Mouse (Mus musculus) megakaryocyte, adult 5-6 weeks (primary cell): ENCODE data around the gene Chpf2. TPM values are rescaled to one million over a fixed set of nuclear protein-coding genes. Genes with fewer than 3 reads are reported as not detected.

Experiments used
- ATAC-seq: 2 replicates; pipeline ENCODE4 v1.8.0; 2016; ENCODE audit warnings: mild to moderate bottlenecking, inconsistent platforms; ENCODE audit not compliant: poor library complexity, severe bottlenecking
- total RNA-seq, 2 experiments: library from RNA; stranded (forward) in 1 of 2; stranded (reverse) in 1 of 2; fragments of 153-499, 151-499 nt in 1 of 2; fragments of 221-1000, 200-1000 nt in 1 of 2; gene quantifications; 2 replicates each; pipeline versions ENCODE4 v1.2.3 to v1.2.4; 2015 to 2017

Gene Chpf2
- total RNA-seq, 2 experiments from 2014 or later: 5.1 to 11.3 TPM

DNA sequence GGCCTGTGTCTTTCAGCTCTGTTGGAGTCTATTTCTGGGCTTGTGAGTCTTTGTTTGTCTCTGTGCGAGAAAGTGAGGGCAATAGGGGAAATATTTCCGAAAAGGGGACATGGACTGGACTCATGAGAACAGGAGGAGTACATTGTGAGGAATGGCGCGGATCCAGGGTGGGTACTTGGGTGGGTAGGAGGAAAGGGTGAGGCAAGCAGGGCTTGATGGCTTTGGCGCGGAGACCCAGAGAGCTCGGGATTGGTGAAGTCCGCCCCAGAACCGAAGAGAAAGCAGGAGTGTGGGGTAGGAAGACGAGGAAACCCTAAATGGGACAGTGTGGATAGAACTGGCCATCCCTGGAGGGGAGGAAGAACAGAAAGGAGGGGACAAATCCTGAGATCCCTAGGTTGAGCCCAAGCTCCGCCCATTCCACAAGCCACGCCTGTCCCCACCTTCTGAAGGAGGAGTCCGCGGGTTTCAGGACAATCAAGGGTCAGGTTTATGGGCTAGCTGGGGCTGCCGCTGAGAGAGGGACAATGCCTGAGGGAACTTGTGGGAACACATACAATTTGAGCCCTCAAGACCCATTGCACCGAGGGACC is 16.3 kb downstream of the Chpf2 start:
- no peak for ATAC-seq

DNA sequence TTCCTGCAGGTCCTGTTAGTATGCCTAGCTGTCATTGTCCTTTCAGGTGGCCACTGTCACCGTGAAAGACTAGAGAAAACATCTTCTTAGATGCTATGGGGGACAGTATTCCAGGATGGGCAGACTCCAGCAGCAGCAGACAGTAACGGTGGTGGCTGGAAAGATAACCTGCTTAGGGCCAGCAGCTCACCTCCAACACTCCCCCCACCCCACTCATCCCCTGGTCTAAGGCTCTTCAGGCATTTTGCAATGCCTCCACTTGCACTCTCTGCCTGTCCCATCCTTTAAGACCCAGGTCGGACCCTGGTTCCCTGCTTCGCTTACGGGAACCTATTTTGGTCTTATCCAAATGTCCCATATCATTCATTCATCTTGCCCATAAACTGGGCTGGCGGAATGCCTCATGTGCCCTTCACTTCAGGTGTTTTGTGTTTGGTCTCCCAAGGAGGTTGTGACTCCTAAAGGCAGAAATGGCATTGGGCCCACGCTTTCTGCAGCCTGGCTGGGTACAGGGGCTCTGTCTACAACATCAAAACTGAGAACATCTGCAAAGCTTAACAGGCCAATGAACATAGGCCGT is 17.0 kb downstream of the Chpf2 start:
- no peak for ATAC-seq

DNA sequence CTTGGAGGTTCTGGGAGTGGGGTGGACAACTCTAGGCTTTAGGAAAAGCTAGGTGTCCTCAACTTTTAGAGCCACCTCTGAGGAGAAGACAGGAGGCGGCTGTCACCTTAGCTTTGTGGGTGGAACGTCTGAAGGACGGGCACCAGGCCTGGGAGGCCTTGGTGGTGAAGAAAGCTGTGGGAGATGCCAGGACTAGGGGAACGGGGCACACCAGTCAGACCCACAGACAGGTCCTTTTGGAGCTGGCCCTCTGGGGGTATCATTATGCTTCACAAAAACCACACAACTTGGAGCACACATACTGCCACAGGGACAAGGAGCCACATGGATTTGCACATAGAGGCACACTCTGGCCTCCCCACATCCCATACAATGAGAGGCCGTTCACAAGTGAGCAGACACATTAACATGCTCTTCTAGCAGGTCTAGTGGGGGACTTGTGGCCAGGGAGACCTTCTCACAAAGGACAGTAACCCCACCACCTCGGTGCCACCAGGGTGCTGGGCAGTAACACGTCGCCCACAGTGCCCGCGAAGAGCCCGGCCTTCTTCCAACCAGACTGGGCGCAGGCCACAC is 17.6 kb downstream of the Chpf2 start:
- ATAC-seq: no peak

DNA sequence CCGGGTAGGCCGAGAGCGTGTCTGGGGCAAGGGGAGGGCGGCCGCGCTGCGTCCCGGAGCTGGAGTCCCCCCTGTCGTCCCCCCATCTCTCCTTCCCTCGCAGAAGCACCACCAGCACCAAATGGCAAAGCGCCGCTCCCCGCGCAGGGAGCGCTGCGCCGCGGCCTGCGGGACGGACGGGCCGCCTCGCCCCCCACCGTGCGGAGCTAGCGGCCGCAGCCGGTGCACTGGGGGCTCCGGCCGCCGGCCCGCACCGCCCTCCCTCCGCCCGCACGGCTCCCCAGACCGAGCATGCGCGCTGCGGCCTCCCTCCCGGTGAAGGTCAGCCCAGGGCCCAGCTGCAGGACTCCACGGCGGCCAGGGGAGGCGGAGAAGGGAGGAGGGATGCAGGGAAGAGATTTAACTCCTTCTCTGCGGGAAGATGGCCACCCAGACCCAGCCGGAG is 18.1 kb downstream of the Chpf2 start:
- no peak for ATAC-seq

DNA sequence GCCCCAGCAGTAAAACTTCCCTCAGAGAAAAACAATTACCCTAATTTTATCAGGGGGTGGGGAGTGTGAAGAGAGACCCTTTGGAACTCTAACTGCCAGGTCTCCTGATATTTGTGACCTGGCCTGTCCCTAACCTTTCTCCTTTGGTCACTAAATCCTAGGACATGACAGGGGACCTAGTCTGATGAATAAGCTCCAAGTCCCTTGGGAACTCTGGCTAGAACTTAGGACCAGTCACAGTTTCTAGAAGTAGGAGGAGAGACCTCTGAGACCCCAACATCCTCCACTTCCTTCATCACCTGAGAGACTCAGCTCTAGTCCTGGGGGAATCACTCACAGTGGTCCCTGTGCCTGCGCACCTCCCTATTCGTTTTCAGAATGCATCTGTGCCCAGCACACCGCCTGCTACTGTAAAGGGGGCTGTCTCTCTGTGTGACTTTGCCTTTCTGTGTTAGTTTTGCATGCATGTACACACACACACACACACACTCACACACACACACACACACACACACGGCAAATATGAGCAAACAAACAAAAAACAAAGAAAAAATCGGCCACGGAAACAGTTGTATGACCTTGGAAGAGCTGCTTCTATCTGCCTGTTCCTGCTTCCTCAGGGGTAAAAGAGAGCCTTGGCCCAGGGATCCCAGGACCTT is 18.9 kb downstream of the Chpf2 start:
- no peak for ATAC-seq

DNA sequence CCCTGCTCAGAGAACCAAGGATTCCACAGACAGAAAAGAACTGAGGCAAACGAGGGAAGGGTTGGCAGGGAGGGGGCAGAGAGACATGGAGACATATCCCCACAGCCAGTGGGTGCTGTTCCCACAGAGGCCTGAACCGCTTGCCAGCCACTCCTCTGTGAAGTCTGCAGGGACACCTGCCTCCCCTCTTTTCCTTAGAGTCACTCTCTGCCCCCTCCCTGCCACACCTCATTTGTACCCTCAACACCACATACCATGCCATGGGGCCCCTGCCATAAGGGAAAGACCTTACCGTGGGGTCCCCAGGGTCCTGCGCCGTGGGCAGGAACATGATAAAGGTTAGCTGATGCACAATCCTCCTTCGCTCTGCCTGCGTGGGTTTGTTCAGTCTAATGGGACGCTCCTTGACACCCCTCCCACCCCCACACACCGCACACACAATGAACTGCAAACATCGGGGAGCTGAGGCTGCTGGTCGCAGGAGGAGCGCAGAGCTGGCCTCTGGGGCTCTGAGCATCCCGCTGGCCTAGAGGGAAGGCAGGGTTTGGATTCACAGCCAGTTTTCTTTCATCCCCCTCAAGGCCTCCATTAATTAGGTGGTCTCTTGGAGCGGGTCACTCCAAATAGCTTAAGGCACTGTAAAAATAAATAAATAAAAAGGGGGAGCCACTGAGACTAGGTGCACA is 19.6 kb downstream of the Chpf2 start:
- no peak for ATAC-seq

DNA sequence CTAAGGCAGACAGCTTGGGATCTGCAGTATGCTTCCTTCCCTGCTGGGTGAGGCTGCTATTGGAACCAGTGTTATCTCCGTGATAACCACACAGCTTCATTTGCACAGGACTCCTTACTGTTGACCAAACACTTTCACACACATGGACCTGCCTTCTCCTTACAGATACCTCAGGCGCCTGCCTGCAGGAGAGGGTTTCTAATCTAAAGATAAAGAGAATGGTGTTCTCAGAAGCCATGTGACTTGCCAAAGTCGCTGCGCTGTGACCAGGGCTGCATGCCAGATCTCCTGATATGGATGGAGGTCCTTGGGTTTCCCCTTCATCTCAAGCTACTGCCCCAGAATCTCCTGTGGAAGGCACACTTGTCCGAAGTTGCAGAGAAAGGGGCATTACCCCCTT is 22.8 kb downstream of the Chpf2 start:
- no peak for ATAC-seq

DNA sequence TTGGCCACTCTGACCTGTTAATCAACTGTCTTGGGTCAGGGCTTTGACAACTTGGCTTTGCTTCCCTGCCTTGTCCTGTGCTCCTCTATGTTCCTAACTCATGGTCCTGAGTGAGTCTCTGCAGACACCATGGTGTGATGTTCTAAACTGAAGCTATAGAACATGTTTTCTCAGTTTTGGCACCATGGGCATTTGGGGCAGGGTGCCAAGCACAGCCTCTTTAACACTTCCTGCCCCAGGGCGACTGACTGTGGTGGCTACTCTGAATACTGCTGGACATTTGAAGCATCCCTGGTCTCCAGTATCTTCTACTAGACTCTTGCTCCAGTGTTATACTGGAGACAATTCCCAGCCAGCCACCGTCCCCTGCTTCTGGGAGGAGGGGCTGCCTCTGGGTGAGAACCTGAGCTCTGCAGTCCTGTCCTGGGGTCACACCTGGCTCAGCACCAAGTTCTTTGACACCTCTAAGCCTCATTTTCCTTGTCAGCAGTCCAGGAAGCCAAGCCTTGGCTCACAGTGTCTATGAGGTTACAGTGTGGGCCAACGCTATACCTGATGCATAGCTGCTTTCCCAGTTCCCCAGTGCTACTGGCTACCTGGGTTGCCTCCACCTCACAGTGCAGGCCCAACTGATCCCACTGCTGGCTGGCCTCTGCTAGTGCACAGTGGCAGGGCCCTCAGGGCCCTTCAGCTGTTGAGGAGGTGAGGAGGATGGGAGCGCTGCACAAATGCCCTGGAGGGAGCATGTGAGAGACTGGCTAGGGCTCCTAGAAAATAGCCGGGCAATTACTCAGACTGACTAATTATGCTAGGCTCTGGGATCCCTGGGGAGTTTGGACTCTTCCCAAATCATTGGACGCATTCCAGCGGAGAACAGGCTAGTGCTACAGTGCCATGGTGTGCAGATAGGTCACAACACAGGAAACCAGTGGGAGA is 25.1 kb downstream of the Chpf2 start:
- no peak for ATAC-seq

DNA sequence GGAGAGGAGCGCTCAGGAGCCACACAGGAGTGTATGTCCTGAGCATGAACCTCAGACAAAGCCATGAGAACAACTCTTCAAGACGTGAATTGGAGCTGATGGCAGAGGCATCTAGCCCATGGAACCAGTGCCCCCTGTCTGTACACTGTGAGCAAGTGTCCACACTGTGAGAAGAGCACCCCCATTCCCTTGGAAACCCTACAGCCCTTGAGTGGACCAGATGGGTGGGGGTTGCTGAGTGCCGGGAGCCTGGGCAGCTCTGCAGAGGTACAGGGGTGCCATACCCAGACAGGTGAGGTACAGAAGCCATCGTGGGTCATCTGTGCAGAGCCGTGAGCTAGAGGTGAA is 25.7 kb downstream of the Chpf2 start:
- ATAC-seq: no peak

DNA sequence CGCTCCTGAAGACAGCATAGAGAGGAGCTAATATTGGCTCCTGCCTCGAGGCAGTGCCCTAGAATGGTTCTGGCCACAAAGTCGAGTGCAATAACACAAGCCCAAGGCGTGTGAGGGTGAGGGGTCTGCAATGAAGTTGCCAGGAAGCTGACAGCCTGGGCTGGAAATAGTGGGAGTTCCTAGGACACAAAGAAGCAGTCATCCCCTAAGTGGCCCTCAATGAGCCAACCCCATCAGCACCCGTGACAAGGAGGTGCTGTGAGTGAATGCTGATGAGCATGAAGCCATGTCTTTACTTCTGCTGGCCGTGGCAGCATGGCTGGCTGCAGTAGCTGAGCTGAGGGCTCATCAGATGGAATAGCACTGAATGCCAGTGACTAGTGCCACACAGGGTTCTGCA is 28.6 kb downstream of the Chpf2 start:
- no peak for ATAC-seq

DNA sequence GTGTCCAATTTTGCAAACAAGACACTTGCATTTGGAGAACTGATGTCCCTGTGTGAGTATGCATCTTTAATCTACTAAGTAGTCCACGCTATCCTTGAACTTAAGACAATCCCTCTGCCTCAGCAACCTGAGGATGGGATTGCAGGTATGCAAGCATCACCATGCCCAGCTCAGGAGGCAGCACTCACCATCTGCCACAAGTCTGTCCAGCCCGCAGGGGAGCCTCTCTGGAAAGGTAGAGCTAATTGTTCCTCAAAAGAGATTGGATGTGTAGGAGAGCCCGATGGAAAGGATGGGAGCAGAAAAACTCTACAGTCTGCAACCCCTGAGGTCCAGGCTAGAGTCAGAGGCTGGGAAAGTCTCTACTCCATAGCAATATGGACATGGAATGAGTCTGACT is 32.4 kb downstream of the Chpf2 start:
- no peak for ATAC-seq

DNA sequence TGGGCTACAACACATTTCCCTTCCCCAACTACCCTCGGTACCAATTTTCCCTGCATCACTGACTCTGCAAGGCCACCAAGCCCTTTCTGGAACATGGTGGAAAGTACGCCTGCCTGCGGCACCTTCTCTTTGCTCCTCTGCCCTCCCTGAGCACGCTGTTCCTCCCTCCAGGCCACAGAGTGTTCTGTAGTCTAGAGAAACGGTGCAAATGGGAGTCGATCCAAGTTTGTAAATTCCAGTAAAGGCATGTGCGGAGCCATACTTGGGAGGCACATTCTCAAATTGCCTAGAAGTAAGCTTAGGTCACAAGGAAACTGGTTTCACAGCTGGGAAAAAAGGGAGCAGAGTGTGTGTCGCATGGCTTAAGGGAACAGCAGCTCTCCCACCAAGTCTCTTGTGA is 33.6 kb downstream of the Chpf2 start:
- ATAC-seq: no peak

DNA sequence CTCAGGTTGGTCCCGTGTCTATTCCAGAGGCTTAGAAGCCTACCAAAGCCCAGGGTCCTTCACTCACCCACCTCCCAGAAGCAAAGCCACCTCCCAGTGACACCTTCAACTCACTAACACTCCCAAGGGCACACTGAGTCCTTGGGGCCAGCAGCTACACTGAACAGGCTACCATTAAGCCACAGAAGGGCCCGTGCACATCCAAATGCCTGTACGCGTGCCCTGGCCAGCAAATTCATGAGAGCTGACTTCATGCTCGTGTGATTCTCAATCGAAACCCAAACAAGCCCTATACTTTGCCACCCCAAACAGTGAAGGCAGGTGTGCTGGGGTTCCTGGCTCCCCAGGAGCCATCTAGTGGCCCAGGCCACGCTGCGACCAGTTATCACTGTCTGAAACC is 34.1 kb downstream of the Chpf2 start:
- ATAC-seq: no peak

DNA sequence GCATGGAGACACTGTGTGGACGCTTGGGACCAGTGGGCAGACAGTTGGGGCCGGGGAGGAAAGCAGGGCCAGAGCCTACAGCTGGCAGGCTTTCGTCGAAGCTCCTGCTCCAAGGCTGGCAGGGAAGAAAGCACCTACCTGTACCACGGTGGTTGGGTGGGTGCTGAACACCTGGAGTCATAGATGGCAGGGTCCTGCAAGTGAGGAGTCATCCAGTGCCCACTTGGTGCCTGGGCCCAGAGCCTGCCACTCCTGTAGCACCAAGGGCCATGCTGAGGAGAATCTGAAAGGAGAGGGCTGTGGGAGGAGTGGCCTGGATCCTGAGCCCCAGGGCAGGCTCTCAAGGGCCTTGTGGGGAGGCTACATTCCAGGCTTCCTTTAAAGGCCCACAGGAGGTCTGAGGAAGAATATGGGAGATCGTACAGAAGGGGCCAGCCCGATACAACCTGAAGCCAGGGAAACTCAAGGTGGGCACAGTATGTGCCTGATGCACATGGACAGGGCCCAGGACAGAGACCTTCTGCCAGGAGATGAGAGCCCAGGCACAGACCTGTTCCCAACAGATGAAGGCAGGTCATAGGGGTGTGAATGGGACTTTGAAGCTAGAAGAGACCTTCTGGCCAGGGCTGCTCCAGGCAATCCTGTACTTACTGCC is 36.0 kb downstream of the Chpf2 start:
- no peak for ATAC-seq

DNA sequence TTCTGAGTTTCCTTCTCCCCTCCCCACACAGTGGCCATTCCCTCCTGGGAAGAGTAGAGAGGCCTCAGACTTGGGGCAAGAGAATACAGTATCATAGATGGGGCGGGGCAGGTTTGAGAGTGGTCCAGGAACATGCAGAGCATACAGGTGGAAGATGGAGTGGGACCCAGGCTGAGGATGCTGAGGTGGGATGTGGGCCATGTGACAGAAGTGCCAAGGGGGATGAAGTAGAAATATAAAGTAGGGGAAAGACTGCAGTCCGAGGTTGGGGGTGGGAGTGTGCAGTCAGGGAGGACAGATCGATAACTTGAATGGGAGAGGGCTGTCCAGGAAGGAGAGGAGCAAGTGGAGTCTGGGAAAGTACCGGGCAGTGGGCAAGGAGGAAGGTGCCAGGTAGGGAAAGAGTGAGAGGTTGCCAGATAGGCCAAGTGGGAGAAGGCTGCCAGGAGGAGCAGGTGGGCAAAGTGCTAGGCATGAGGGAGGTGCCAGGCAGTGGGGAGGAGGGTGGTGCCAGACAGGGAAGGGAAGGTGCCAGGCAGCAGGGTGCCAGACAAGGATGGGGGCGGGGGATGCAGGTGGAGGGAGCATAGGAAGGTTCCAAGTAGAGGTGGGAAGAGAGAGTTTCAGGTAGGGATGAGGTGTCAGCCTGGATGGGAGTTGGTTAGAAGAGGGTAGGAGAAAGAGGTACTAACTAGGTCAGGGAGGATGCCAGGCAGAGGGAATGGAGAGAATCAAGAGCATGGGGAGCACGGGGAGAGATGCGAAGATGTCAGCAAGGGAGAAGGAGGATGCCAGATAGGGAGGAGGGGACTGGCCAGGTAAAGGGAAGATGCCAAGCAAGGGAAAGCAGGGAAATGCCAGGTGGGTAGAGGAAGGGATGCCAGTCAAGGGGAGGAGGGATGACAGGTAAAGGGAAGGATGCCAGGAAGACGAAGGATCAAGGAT is 36.8 kb downstream of the Chpf2 start:
- ATAC-seq: no peak

DNA sequence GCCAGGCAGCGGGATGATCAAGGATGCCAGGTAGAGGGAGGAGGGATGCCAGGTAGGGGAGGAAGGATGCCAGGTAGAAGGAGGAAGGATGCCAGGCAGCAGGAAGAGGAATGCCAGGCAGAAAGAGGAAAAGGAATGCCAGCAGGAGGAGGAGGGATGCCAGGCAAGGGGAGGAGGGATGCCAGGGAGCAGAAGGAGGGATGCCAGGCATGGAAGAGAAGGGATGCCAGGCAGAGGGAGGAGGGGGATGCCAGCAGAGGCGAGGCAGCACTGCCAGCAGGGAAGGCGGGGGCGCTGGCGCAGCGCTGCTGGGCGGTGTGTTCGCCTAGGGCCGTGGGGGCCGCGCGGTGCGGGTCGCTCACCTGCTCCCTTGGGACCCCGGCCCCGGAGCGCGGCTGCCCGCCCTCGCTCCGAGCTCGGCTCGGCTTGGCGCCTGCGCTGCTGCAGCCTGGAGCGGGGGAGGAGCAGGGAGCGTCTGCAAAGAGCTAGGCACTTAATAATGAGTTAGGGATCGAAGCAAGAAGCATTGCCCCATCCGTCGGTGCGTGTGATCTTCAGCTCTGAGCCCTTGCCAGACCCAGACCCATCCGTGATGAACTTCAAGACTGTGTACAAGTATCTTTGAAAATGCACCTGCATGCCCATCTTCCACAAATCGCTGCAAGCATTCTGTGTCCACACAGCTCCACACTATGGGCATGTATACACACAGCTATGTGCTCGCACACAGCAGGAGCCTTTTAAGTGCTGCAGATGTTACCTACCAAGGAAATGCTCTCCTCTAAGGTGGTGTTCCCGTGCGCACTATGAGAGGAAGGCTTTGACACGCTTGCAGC is 37.7 kb downstream of the Chpf2 start, which contains the start of gene Smarcd3:
TSS of gene Smarcd3 (minus strand) at position 426 of the 836 bp plus-strand sequence.
- no peak for ATAC-seq

DNA sequence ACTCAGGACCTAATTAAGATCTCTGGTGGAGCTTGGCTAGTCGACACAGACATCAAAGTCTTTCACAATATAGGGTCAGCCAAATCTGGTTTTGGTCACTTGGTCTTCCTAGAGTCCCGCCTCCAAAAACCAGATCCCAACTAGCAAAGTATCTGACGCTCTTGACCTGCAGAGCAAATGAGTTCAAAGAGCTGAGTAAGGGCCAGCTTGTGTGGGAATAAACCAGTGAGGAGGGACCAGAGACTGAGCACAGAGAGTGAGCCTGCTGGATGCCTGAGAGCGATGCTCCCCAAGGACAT is 38.2 kb downstream of the Chpf2 start:
- ATAC-seq: no peak

DNA sequence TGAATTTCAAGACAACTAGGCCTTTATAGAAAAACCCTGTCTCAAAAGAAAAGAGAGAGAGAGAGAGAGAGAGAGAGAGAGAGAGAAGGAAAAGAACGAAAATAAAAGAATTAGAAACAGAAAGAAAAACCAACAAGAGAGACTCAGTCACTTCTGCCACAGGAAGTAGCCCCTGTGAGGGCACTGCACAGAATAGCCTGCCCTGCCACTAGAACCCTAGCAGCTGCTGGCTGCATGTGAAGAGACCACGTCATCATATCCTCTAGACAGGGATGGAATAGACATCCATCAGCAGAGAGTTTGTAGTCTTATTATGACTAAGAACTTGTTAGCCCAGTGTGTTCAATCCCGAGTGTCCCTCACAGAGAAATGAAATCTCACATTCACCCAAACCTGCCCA is 43.2 kb downstream of the Chpf2 start:
- no peak for ATAC-seq
